Mouse (Mus musculus) liver, adult 2 months (tissue): ENCODE results near the gene Tgfbr3.

Experiments used
- CTCF ChIP-seq: fragments of 200-500 bp; IDR thresholded peaks from 2 replicates; pipeline ENCODE4 v1.5.1; 2011; ENCODE audit warnings: low read depth, low read length, control low read depth
- POLR2A ChIP-seq: fragments of 200-500 bp; IDR thresholded peaks from 2 replicates; pipeline ENCODE4 v1.6.1; 2011; ENCODE audit warnings: low read length, control low read depth; ENCODE audit not compliant: insufficient read depth; ENCODE audit errors: extremely low read depth

- no peak for TF ChIP-seq POLR2A
- no peak for TF ChIP-seq CTCF
These were observed 202.1 kb downstream of the Tgfbr3 start for GRCm38 (mm10) chr5:107087291-107087690.
